42 mouse cellular contexts compared by ENCODE assay signal in genomic region chr9:7509619-7510233, GRCm38 (mm10). TPM values are rescaled to one million over a fixed set of nuclear protein-coding genes. Genes with fewer than 3 reads are reported as not detected.
DNase-seq lines count a peak whose midpoint lies in the region; ATAC-seq lines count a peak whose summit lies in the region.
"Had no signal": no experiment of that assay in that cellular context is flagged by ENCODE, and none has a peak within 500 bp of the region (broad histone marks: within the 10 kb centered on the region; RNA-seq: fewer than 3 reads in every experiment).

No protein-coding gene starts in this region.

- H3K4me3 ChIP-seq in kidney, embryonic 14.5 days (ENCODE audit: low read length): no peak overlapping the region
- H3K4me3 ChIP-seq: erythroblast, embryonic 14.5 days; intestine, embryonic 15.5 days; limb, embryonic 13.5 days; midbrain, embryonic 12.5 days; myocyte; neural tube, embryonic 13.5 days had no signal

- no peak overlapping the region for H3K9ac ChIP-seq in kidney, embryonic 14.5 days (ENCODE audit: low read depth, low read length)
- H3K9ac ChIP-seq: intestine, embryonic 15.5 days; limb, embryonic 13.5 days; midbrain, embryonic 12.5 days; neural tube, embryonic 13.5 days had no signal

- H3K4me1 ChIP-seq in kidney, embryonic 14.5 days (ENCODE audit: control insufficient read depth, insufficient read depth, low read length): no peaks in the 10 kb centered on the region
- H3K4me1 ChIP-seq: intestine, embryonic 15.5 days; limb, embryonic 13.5 days; midbrain, embryonic 12.5 days; neural tube, embryonic 13.5 days had no signal

- no peak for DNase-seq in kidney, postnatal 25 days
- DNase-seq in CD4-positive, CD25-positive, alpha-beta regulatory T cell, adult 2 months (ENCODE audit: low read depth, low spot score): peak; percentile 65
- DNase-seq in brain, adult 2 months (ENCODE audit: low read depth, low spot score): peak; percentile 4
- no peak for DNase-seq in heart, postnatal 25 days (ENCODE audit: low spot score)
- no peak for DNase-seq in adrenal gland, adult 2 months
- no peak for DNase-seq in embryo, embryonic 11 days
- DNase-seq: cerebellum, adult 8-10 months; cerebellum, postnatal 25 days; gastrocnemius, postnatal 14 days; heart, postnatal 14 days; kidney, adult 2 months; kidney, postnatal 4 days; lung, postnatal 36 days; right cerebral cortex, postnatal 4 days; thymus, adult 2 months; thymus, postnatal 36 days had no signal

- peak; percentile 73; the same call in 1 of the 2 replicates for ATAC-seq in kidney, embryonic 14.5 days (ENCODE audit: low FRiP score, low TSS enrichment)
- ATAC-seq: intestine, embryonic 15.5 days; Patski had no signal

- no peak overlapping the region for H3K4me2 ChIP-seq in kidney, embryonic 14.5 days (replicated peaks; ENCODE audit: low read depth, low read length)
- H3K4me2 ChIP-seq: intestine, embryonic 15.5 days; limb, embryonic 13.5 days; liver, embryonic 11.5 days; midbrain, embryonic 12.5 days; neural tube, embryonic 13.5 days had no signal

- 37% methylated on average over 10 of the region's 10 CpGs for WGBS in kidney, embryonic 14.5 days

- no peak overlapping the region for H3K27ac ChIP-seq in kidney, embryonic 14.5 days (ENCODE audit: low read depth, low read length)
- H3K27ac ChIP-seq: intestine, embryonic 15.5 days; limb, embryonic 13.5 days; midbrain, embryonic 12.5 days; neural tube, embryonic 13.5 days had no signal

- no peaks in the 10 kb centered on the region for H3K9me3 ChIP-seq in kidney, embryonic 14.5 days (ENCODE audit: control insufficient read depth, low read length)
- H3K9me3 ChIP-seq: intestine, embryonic 15.5 days; limb, embryonic 13.5 days; midbrain, embryonic 12.5 days; neural tube, embryonic 13.5 days had no signal

- intact Hi-C loops in heart, postnatal 25 days (cut with DNase I): no loop called here

- H3K27me3 ChIP-seq in kidney, embryonic 14.5 days (ENCODE audit: control insufficient read depth, insufficient read depth, low read length): no peaks in the 10 kb centered on the region
- H3K27me3 ChIP-seq: intestine, embryonic 15.5 days; limb, embryonic 13.5 days; midbrain, embryonic 12.5 days; neural tube, embryonic 13.5 days; Patski had no signal

- H3K36me3 ChIP-seq in kidney, embryonic 14.5 days (ENCODE audit: control insufficient read depth, insufficient read depth, low read length): no peaks in the 10 kb centered on the region
- H3K36me3 ChIP-seq: intestine, embryonic 15.5 days; limb, embryonic 13.5 days; midbrain, embryonic 12.5 days; neural tube, embryonic 13.5 days had no signal

RNA-seq across cellular contexts. Expression of gene Mmp10, which starts 7.6 kb away (rescaled TPM):
- polyA plus RNA-seq in kidney, embryonic 14.5 days (2014; fragmentation: Nextera tagmentation; extraction: Ambion mirVana): not detected in 2 replicates
- total RNA-seq in heart, postnatal 25 days (2021): not detected
- total RNA-seq in adrenal gland, adult 2 months (2021): not detected
- not detected in 2 replicates for polyA plus RNA-seq in adrenal gland, adult 2 months (2012; rRNA removed)
- total RNA-seq: adrenal gland, adult 18-20 months; adrenal gland, postnatal 4 days; gastrocnemius, postnatal 14 days; granulocyte monocyte progenitor cell, adult 5-6 weeks; heart, postnatal 14 days; layer of hippocampus, adult 8-10 months; layer of hippocampus, postnatal 25 days; left cerebral cortex, adult 8-10 months; left cerebral cortex, postnatal 36 days; megakaryocyte, adult 5-6 weeks; MEL; midbrain, postnatal 0 days had no signal
- polyA plus RNA-seq: embryonic facial prominence, embryonic 14.5 days; erythroblast, embryonic 14.5 days; forebrain, embryonic 11.5 days; heart, embryonic 14.5 days; hindbrain, embryonic 11.5 days; kidney, adult 2 months; limb, embryonic 13.5 days; liver, embryonic 11.5 days; liver, embryonic 16.5 days; lung, embryonic 16.5 days; midbrain, embryonic 12.5 days; midbrain, postnatal 0 days; neural tube, embryonic 13.5 days; spleen, adult 2 months; thymus, adult 2 months had no signal

RNA-seq across cellular contexts. Expression of gene Mmp8, which starts 48.5 kb away (rescaled TPM):
- 0.16 and 0.17 TPM in 2 replicates for polyA plus RNA-seq in kidney, embryonic 14.5 days (2014; fragmentation: Nextera tagmentation; extraction: Ambion mirVana)
- not detected for total RNA-seq in heart, postnatal 25 days (2021)
- total RNA-seq in adrenal gland, adult 2 months (2021): under 1 TPM in 1 of 2 experiments, not detected in 1; 0.78 TPM
- polyA plus RNA-seq in adrenal gland, adult 2 months (2012; rRNA removed): not detected in 2 replicates
- total RNA-seq: gastrocnemius, postnatal 14 days; layer of hippocampus, adult 8-10 months; layer of hippocampus, postnatal 25 days; left cerebral cortex, adult 8-10 months; left cerebral cortex, postnatal 36 days; MEL; midbrain, postnatal 0 days had no signal
- polyA plus RNA-seq: erythroblast, embryonic 14.5 days; forebrain, embryonic 11.5 days; hindbrain, embryonic 11.5 days; midbrain, embryonic 12.5 days; midbrain, postnatal 0 days; myocyte had no signal

Comparison
In these comparisons a context has a peak if more than half of its experiments do, and no peak if none do; other contexts are left out.
1. DNase-seq: peak in CD4-positive, CD25-positive, alpha-beta regulatory T cell, adult 2 months (single experiment) and brain, adult 2 months (single experiment); none in kidney, postnatal 25 days (0 of 2), heart, postnatal 25 days (single experiment), adrenal gland, adult 2 months (single experiment) and embryo, embryonic 11 days (single experiment).